Mouse (Mus musculus) neutrophil, adult 5-6 weeks (primary cell): ENCODE data around the gene Prkn. TPM values are rescaled to one million over a fixed set of nuclear protein-coding genes. Genes with fewer than 3 reads are reported as not detected.

ENCODE experiments used
- ATAC-seq: fragments of 151-379, 151-347 bp; 2 replicates; pipeline ENCODE4 v1.8.0; 2017; ENCODE audit warnings: mild to moderate bottlenecking, moderate TSS enrichment; ENCODE audit not compliant: insufficient number of reproducible peaks, poor library complexity, low FRiP score, severe bottlenecking; ENCODE audit errors: extremely low read depth
- total RNA-seq: library from RNA; stranded (forward); fragments of 200-1000 nt; gene quantifications from 2 replicates; pipeline ENCODE4 v1.2.3, GENCODE M21; 2017

Prkn gene
- total RNA-seq, 1 experiment from 2014 or later: 0.12 TPM

GRCm38 (mm10) chr17:11229426-11229825 lies 389.2 kb downstream of the Prkn start:
- ATAC-seq: no peak

- ATAC-seq: no peak
Observed at GRCm38 (mm10) chr17:11230604-11231395, 390.6 kb downstream of the Prkn start.

GRCm38 (mm10) chr17:11235273-11235672 lies 395.1 kb downstream of the Prkn start:
- no peak for ATAC-seq

GRCm38 (mm10) chr17:11245040-11245439 lies 404.9 kb downstream of the Prkn start:
- no peak for ATAC-seq

GRCm38 (mm10) chr17:11249216-11249615 lies 409.0 kb downstream of the Prkn start:
- no peak for ATAC-seq

- ATAC-seq: no peak
Observed at GRCm38 (mm10) chr17:11260663-11261062, 420.5 kb downstream of the Prkn start.

GRCm38 (mm10) chr17:11261679-11262078 lies 421.5 kb downstream of the Prkn start:
- no peak for ATAC-seq

GRCm38 (mm10) chr17:11267951-11268350 lies 427.8 kb downstream of the Prkn start:
- ATAC-seq: no peak

GRCm38 (mm10) chr17:11270179-11270578 lies 430.0 kb downstream of the Prkn start:
- ATAC-seq: no peak

GRCm38 (mm10) chr17:11271876-11272275 lies 431.7 kb downstream of the Prkn start:
- ATAC-seq: no peak

GRCm38 (mm10) chr17:11284246-11284645 lies 444.1 kb downstream of the Prkn start:
- ATAC-seq: no peak

- no peak for ATAC-seq
Observed at GRCm38 (mm10) chr17:11290183-11290582, 450.0 kb downstream of the Prkn start.

GRCm38 (mm10) chr17:11303116-11303515 lies 462.9 kb downstream of the Prkn start:
- ATAC-seq: no peak

- no peak for ATAC-seq
Observed at GRCm38 (mm10) chr17:11309843-11310242, 469.7 kb downstream of the Prkn start.

GRCm38 (mm10) chr17:11314163-11314562 lies 474.0 kb downstream of the Prkn start:
- ATAC-seq: no peak

GRCm38 (mm10) chr17:11315675-11316074 lies 475.5 kb downstream of the Prkn start:
- ATAC-seq: no peak

GRCm38 (mm10) chr17:11318946-11319345 lies 478.8 kb downstream of the Prkn start:
- ATAC-seq: no peak

GRCm38 (mm10) chr17:11319666-11320360 lies 479.6 kb downstream of the Prkn start:
- ATAC-seq: no peak

- no peak for ATAC-seq
Observed at GRCm38 (mm10) chr17:11332081-11332480, 491.9 kb downstream of the Prkn start.

GRCm38 (mm10) chr17:11333741-11334140 lies 493.6 kb downstream of the Prkn start:
- no peak for ATAC-seq
